Mouse (Mus musculus): ENCODE data around the gene Mlec. TPM values are rescaled to one million over a fixed set of nuclear protein-coding genes. Genes with fewer than 3 reads are reported as not detected.
A peak's percentile ranks its signal among the peaks of the same experiment; 100 is the strongest.

The Mlec gene
- total RNA-seq (2021), result 100 to 1,000 TPM; 184 to 197 TPM
- long read RNA-seq, experiment 1, full-length matches to known transcripts, result 79 of 125 reads
- long read RNA-seq, experiment 1, partial matches to known transcripts, result 1 of 125 reads
- long read RNA-seq, experiment 1, other reads (novel, unspliced or antisense), result 45 of 125 reads
- long read RNA-seq, experiment 2, full-length matches to known transcripts, result 33 of 60 reads
- long read RNA-seq, experiment 2, partial matches to known transcripts, result 1 of 60 reads
- long read RNA-seq, experiment 2, other reads (novel, unspliced or antisense), result 26 of 60 reads

DNA sequence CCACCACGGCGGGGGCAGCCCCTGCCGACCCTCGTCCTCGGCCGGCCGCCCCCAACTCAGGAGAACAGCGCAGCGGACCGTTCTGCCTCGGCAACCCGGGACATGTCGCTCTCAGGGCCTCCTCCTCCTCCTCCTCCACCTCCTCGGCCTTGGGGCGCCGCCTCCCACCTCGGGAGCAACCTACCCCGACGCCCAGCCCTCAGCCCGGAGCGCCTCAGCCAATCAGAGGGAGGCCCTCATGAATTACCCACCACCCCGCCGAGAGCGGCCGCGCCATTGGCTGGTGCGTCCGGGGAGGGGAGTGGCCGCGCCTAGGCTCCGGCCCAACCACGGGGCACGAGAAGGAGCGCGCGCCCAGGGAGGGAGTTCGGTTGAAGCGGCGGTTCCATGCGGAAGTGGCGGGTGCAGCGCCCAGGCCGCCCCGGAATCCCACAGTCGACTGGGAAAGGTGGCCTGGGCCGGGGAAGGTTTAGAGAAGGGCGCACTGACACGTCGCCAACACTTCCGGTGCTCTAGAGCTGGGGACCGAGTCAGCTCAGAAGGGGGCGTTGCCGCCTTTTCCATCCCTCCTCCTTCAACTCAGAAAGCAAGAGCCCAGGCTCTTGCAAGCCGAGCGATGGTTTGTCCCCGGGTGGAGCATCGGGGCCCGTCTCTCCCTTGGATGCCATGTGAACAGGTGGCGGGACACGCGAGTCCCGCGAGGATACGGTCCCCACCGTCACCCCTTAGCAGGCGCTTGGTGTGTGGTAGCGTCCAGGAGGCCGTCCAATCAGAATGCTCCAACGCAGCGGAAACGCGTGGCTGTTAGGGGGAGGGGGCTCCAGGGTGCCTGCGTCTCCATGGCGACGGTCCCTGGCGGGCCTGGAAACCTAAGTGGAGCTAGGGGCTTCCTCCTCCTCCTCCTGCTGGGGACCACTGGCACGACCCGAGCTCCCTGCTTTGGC is at the start of gene Mlec:
Gene Mlec (minus strand): TSS at position 140 of the 944 bp plus-strand sequence.
- peak; percentile 99 for DNase-seq

DNA sequence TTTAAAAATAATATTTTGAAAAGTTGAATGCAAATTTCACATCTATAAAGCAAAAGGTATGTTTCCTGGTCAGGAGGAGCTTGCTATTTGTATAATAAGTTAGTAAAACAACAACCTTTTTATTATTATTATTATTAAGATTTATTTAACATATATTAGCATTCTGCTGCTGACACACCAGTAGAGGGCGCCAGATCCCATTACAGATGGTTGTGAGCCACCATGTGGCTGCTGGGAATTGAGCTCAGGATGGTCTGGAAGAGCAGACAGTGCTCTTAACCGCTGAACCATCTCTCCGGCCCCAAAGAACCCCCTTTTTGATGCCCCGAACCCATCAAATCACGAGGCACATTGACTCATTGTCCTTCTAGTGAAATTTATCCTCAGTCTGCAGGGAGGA is 49.3 kb upstream of the Mlec start:
- no peak for DNase-seq

DNA sequence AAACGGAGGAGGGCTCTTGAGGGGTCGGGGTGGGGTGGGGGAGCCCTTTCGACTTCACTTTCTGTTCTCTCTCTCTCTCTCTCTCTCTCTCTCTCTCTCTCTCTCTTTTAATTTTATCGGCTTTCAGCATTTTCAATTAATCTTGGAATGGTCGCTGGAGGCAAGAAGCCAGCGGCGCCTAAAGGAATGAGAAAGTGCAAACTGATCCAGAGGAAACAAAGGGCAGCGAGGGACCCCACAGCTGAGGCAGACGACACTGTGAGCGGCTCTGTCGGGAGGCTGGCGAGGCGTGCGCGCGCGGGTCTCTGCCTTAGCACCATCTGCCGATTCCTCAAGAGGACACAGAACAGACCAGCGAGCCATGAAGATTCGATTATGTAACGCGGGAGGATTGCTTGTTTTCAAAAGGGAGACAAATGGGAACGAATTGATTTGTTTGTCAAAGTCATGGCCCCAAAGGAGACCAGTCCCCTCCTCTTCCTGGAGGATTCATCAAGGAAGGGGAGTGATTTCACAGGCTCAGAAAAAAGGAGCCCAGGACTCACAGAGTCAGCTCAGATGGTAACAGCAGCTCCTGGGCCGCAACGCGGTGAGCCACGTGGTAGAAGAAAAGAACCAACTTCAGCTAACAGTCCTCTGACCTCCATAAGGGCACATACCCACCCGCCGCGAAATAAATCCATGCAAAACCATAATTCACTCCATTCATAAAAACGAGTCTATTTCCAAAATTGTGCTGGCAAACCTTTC is 46.8 kb upstream of the Mlec start:
- peak; percentile 39 to 61 for DNase-seq

DNA sequence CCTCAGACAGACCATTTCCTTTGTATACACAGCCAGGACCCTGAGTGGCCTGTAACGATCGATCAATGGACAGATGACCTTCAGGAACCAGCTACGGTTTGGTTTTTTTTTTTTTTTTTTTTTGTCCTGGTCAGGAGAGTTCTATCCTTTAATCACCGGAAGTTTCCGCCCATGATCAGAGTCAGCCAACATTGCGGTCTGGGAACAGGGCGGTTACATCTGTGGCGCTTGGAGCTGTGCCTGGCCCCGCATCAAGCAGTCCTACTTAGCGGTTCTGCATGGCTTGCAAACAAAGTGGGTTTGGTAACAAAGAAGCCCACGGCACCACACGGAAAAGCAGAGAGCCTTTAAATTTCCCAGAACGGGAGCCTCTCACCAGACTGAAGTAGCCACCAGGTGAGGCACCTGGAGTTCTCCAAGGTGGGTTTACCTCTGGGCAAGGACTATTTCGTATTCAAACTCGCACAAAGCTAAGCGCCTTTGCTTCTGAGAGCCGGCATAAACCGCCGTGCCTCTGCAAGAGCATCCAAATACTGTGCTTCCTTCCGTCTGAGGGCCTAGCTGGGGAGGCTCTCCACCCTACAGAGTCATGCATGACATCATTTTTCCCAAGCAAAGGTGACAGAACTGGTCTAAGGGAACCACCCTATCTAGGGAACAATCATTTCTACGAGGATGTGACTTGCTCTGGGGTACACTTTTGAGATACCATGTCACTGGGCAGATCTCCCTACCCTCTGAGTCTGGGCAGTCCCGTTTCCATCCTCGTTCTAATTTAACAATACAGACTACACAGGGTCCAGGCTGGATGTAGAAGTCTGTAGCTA is 46.0 kb upstream of the Mlec start:
- DNase-seq, result no peak

DNA sequence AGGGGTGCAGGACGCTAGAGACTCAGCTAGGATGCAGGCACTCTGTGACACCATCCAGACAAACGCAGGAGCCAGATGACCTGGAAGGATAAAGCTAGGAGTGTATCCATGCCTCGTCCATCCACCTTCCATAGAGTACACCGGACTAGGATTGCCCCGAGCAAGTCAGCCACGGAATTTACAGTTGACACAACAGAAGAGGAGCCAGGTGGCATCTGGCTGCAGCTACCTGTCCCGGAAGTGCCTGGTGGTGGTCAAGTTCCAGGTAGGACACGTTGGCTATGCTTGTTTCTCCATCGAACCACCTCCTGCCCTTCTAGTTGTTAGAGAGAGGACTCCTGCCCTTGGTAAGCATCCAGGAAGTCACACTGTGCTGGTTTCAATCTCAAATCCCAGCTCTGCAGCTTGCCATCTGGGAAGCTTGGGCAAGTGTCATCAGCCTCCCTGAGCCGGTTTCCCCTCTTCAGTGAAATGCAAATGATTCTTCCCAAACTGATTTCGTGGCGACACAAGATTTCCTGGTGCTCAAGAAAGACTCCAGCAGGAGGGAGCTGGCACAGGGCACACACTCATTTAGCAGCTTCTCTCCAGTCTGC is 36.7 kb upstream of the Mlec start:
- DNase-seq, result no peak

DNA sequence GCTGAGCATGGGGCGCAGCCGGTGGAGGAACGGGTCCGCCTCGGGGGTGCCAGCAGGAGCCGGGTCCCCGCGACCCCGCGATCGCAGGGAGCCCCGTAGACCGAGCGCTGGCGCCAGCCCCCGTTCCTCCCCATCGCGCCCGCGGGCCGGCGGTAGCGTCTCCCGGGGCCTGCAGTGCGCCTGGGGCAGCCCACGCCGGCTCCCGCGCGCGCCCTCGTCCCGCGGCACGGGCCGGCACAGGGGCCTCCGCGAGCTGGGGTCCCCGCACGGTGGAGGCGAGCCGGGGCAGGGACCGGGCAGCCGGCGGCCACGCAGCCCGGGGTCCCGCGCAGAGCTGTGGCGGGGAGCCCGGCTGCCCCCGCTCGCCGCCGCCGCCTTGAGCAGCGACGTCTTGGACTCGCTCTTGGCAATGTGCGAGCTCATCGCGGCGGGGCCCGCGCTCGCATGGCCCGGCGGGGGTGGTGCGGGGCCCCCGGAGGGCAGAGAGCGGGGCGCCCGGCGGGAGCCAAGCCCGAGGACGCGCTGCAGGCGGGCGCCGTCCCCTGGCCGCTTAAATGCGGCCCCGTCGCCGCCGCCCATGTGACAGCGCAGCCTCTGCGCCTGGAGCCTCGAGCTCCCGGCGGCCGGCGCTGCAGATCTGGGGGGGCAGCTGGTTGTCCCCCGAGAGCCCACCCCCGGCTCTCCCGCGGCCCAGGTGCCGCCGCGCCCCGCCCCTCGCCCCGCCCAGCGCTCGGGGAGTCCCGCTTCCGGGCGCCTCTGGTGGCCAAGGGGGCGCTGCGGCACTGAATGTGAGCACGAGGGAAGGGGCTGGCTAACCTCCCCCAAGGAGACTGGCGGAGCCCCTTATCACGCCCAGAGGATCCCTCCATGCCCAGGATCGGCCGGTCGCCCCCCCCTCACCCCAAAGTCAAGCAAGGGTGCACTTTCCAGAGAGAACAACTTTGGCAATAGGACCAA is 36.0 kb upstream of the Mlec start, which contains the start of gene Cabp1:
Gene Cabp1 (minus strand): TSS at position 713 of the 957 bp plus-strand sequence.
- DNase-seq, result peak; percentile 71 to 84

DNA sequence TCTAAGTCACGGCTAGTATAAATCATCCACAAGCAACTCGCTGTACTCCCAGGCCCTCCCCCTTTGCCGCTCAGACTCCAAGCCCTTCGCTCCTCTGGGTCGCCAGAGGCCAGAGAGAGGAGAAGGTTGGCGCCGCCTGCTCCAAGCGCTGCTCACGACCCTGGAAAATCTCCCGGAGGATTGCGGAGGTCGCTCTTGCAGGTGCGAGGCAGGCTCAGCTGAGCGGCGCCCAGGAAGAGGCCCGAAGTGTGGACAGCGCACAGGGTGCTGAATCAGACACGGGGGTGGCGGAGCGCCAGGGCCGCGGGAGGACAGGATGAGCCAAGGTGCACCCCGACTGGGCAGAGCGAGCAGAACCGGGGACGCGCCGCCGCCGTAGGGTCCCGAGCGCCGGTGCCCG is 35.2 kb upstream of the Mlec start:
- DNase-seq, result peak; percentile 92 to 93

DNA sequence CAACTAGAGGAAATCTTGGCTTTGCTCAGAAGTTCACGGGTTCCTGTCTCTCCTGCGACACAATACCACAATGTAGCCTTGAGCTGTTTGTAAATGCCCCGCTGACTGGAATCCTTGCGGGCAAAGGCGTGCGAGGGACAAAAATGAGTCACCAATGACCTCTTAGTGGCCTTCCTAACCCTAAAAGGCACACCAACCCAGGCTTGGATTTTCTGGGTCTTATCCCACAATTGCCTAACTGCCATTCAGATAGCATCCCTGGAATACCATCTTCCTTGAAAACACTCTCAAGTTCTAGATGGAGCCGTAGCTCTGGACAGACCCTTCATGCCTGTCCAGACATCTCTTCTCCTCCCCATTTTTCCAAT is 34.8 kb upstream of the Mlec start:
- DNase-seq, result peak; percentile 46 to 70

DNA sequence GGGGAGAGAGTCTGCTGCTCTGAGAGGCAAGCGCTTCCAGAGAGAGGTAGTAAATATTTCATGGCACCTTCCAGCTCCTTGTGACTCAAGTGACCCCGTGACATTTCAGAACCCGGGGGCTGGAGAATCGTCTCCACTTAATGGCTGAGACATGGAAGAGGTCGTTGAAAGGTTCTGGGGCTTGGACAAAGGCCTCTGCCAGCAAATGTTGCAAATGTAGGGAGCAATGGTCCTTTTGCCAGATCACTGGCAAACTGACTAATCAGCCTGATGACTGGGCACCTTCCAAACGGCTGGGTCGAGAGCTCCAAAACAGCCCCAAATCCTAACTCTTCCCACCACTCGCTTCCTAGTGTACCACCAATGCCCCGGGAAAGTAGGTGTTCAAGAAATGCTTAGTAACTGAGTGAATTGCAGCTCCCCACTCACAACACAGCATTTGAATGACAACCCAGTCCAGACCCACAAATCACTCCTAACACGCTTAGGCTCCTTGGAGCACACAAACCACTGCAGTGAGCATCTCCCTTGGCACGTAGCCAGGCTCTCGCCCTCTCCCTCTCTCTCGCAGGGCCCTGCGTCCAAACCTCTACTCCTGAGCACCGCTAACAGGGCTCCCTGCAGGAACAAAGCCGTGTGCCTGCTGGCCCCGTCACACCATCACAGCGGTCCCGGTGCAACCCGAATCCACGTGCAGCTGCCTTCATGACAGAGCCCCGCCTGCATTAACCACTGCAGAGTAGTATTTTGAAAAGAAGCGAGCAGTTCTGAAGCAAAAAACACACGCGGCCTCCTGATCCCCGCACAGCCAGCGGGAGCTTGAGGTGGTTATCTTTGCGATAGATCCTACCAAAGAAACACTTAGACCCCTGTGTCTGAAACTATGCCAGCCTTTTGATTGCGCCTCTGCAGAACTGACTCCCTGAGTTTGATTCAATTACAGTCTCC is 34.2 kb upstream of the Mlec start:
- peak; percentile 57 to 62 for DNase-seq

DNA sequence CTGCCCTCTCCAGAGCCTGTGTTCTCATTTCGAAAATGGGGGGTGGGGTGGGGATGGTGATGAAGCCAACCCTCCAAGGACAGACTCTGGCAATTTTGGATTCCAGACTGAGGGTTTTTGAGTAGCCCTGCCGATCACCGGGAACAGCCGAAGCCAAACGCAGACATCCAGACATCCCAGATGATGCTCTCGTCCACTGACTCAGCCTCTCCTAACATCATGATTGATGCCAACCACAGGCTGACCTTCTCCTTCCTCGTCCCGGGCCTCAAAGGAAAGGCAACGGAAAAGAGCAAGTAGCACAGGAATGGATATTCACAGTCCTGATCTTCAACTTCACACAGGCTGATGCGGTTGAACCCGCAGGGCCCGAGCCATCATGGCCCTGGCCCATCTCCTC is 32.1 kb upstream of the Mlec start:
- DNase-seq, result peak; percentile 68 to 70

DNA sequence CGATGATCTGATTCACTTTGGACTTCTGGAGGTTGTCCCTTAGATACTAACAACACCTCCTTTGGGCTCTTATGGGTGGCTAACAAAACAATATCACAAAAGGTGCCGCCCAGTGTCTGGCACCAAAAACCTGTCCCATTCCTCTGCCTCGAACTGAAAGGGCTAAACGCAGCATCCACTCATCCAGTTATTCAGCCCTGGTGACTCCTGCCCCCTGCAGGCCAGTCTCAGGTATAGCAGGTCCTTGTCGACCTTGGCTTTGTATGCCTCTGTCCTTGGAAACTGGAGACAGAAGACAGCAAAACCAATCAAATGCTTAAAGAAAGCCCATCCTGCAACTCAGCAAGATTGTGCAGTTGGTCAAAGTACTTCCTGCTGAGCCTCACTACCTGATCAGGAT is 30.8 kb upstream of the Mlec start:
- DNase-seq, result peak; percentile 51 to 62

DNA sequence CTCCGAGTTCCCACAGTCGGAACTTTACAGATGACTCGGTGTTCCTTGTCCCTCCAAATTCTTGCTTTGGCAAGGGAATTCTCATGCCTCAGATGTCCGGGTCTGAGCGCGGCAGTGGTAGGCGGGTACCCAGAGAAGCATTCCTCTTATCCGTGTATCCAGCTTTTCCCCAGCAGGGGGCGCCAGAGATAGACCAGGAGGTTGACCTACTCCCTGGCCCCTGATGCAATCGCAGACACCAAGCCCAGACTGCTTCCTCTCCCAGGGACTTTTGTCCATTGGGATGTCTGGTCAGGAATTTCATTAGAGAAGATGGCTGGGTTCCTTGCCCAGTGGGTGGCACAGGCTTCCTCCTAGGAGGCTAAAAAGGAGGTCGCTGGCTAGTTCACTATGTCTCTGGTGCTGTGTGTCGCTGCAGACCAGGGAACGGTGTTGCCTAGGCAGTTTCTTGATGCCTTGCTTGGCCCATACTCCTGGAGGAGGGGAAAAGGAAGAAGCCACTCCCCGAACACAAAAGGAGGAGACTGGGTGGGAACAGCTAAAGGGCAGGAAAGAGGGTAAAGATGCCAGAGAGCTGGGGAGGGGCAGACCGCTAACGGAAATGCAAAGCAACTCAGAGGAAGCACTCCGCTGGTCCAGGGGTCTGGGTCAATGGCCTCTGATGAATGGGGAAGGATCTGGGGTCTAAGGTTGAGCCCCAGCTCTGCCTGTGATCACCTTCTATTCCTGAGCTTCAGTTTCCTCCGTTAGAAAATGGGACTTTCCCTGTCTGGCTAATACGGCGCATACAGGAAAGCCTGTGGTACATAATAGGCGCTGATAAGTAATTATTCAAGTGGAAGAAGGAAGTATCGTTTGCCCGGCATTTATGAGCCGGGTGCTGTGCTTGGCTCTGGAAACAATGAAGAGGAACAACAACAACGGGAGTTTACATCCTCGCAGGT is 29.5 kb upstream of the Mlec start:
- DNase-seq, result peak; percentile 96 to 97

DNA sequence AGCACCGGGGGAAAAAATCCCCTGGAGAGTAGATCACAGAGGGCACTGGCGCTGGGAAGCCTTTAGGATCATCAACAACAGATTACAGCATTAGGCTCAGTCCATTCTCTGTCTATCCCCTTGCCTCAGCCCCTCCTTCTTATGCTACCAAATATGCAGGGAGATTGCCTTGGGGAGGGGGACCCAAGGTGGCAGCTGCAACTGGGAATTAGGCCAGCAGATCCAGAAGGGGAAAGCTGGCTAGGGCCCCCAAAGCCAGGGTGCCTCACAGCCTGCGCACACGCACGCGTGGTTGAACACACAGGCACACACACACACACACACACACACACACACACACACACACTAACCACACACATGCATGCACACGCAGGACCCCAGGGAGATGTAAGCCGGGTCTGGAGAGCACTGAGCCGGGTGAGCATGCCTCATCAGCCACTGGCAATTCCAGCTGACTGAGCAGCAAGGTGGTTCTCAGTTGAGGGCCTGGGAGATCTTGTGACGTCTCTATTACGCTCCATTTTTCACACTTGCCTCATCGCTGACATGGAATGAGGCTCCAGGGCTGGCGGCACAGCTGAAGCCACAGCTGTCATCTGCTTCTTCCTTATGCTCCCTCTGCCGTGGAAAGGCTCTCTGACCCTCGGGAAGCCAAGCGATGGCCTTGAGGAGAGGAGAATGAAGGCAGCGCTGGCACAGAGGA is 28.5 kb upstream of the Mlec start:
- DNase-seq, result peak in 1 of 2 experiments; percentile 21

DNA sequence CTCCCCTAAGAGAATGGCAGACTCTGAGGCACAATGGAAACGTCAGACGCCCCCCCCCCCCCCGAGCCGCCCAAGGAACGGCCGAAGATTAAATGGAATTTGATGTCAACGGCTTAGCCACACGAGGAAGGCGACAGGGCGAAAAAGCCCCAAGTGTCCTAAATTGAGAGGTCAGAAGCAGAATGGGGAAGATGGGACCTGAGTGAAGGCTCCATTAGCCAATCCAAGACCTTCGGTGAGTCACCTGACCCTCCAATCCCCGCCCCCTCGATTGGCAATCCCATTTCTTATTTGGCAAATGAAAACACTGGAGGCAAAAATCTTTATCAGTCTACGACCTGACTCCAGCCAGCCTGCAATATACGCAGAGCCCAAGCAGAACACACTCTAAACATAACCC is 26.7 kb upstream of the Mlec start:
- peak in 1 of 2 experiments; percentile 55 for DNase-seq

DNA sequence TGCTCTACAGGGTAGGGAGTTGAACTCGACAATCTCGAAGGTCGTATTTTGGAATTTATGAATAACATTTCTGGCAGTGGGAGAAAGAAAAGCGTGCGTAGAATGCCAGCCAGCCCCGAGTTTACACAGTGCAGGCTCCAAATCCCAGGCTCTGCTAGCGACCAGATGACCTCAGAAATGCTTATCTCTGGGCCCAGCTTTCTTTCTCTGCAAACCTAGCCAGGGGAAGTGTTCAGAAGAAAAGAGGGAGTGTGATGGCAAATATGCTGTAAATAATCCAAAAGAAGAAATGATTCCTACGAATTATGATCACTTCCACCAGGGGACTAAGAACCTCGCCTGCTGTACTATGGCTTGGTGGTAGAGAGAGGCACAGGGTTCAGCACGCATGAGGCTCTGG is 25.5 kb upstream of the Mlec start:
- no peak for DNase-seq

DNA sequence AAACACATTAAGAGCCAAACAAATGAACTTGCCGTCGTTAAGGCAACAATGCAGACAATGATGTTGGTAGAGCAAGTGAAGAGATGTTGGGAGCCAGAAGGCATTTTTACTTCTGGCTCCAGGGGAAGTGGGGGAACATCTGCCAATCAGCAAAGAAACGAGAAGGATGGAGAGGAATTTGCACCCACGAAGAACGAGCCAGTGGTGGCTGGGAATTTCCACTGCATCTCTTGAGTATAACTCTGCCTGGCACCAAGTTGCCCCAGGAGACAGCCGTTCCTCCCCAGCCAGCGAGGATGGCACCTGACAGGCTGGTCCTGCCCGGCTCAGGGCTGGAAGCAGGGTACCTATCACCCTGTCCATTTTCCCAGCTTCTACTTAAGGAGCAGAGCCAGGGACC is 24.9 kb upstream of the Mlec start:
- DNase-seq, result no peak

Measured in adrenal gland, postnatal 36 days (tissue).